Mouse (Mus musculus) cerebral cortex, adult 2 months (tissue): ENCODE measurements around the gene S100a5.

Experiments used
- WGBS: fragments of 180-500 bp; shearing (Covaris S2); methylation state at CpG from one replicate; pipeline ENCODE4 v1.1.7; 2018; 5-methylcytosine and 5-hydroxymethylcytosine counted together

The S100a5 gene

GRCm38 (mm10) chr3:90627366-90627765 is 19.0 kb downstream of the S100a5 start:
- WGBS, result 96% methylated on average over 5 of the region's 5 CpGs

- 63% methylated on average over 4 of the region's 4 CpGs for WGBS
These were observed 19.5 kb downstream of the S100a5 start for GRCm38 (mm10) chr3:90627807-90628206.

GRCm38 (mm10) chr3:90629298-90629697 is 21.0 kb downstream of the S100a5 start:
- 79% methylated on average over 2 of the region's 2 CpGs for WGBS

DNA sequence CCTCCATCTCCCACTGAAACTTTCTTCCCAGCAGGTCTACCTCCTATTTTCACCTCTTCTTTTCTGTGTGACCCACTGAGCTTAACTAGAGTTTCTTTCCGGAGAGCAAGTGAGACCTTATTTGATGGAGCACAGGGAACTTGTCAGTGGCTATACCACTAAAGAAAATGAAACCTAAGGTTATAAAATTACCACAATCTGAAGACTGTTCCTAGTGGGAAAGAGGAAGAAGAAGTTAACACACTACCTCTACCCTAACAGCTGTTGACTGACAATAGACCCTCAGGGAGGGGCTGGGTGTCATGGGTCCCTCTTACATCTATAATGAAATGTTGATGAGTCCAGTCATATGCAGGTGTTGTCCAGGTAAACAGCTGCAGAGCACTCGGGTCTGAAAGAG is 23.7 kb downstream of the S100a5 start:
- WGBS, result 87% methylated on average over 2 of the region's 2 CpGs

- 50% methylated on average over 1 of the region's 1 CpGs for WGBS
These were observed 30.4 kb downstream of the S100a5 start for GRCm38 (mm10) chr3:90638511-90639275.

- 59% methylated on average over 7 of the region's 7 CpGs for WGBS
These were observed 31.3 kb downstream of the S100a5 start for GRCm38 (mm10) chr3:90639511-90640154.

GRCm38 (mm10) chr3:90640981-90641380 is 32.7 kb downstream of the S100a5 start:
- 87% methylated on average over 7 of the region's 7 CpGs for WGBS

GRCm38 (mm10) chr3:90644220-90644619 is 35.9 kb downstream of the S100a5 start:
- 52% methylated on average over 3 of the region's 3 CpGs for WGBS

GRCm38 (mm10) chr3:90647291-90647690 is 39.0 kb downstream of the S100a5 start:
- 71% methylated on average over 1 of the region's 1 CpGs for WGBS

GRCm38 (mm10) chr3:90649832-90650231 is 41.5 kb downstream of the S100a5 start:
- 50% methylated on average over 2 of the region's 2 CpGs for WGBS

DNA sequence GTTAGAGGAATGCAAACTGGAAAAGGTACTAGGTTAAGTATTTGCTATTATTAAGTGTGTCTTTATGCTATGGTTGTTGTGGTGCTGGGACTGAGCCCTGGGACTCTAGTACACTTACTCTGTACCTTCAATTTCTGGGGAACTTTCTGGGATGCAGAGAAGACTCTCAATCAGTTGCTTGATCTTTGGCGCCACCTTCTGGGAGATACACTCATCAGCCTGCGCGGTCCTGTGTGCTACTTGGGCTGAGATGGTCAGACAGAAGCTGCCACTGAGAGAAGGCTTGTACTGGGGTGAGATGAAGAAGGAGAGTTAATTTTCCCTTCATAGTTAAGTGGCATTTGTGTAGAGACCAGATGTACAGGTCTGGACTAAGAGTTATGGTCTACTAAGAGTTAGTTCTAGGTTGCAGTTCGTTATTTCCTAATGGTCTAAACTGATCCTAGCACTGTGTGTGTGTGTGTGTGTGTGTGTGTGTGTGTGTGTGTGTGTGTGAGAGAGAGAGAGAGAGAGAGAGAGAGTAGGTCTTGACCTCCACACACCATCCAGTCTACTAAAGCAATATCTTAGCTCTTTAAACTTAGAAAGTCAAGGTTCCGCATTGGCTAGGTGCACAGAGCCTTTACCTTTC is 44.7 kb downstream of the S100a5 start:
- 37% methylated on average over 5 of the region's 5 CpGs for WGBS

GRCm38 (mm10) chr3:90653717-90654116 is 45.4 kb downstream of the S100a5 start, which contains the start of gene S100a7a:
Gene S100a7a, plus strand, starts transcription at chr3:90654017.

DNA sequence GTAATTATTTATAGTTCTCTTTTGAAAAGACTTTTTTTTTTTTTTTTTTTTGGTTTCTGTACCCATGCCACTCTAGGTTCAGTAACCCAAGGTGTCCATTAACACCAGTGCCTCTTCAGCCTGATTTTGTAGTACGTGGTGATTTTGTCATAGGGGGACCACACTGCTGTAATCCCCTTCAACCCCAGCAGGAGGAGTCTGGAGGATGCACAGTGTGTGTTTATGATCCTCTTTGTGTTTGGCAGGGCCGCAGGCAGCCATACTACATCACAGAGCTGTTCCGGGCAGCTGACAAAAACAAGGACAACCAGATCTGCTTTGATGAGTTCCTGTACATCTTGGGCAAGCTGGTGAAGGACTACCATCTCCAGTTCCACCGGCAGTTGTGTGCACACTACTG is 49.1 kb downstream of the S100a5 start:
- WGBS, result 77% methylated on average over 4 of the region's 4 CpGs
